Mouse (Mus musculus) liver, adult 2 months (tissue): Measurements from ENCODE around the gene Prnd.

Source experiments
- CTCF ChIP-seq: fragments of 200-500 bp; IDR thresholded peaks from 2 replicates; pipeline ENCODE4 v1.5.1; 2011; ENCODE audit warnings: low read depth, low read length, control low read depth
- POLR2A ChIP-seq: fragments of 200-500 bp; IDR thresholded peaks from 2 replicates; pipeline ENCODE4 v1.6.1; 2011; ENCODE audit warnings: low read length, control low read depth; ENCODE audit not compliant: insufficient read depth; ENCODE audit errors: extremely low read depth

- TF ChIP-seq POLR2A (no peak), CTCF (no peak)
Observed at GRCm38 (mm10) chr2:131954835-131955234, 4.2 kb downstream of the Prnd start.
